Mouse (Mus musculus): ENCODE measurements at regions not wholly inside any gene's neighbourhood (a gene's known extent, or its start where the extent isn't known, plus 50 kb on each side); places are given as distances from the start of the nearest gene placed in this dataset.

GRCm38 (mm10) chr8:91909637-91910383 is 107.9 kb upstream of the Irx3 start:
- DNase-seq, result peak; percentile 19

DNA sequence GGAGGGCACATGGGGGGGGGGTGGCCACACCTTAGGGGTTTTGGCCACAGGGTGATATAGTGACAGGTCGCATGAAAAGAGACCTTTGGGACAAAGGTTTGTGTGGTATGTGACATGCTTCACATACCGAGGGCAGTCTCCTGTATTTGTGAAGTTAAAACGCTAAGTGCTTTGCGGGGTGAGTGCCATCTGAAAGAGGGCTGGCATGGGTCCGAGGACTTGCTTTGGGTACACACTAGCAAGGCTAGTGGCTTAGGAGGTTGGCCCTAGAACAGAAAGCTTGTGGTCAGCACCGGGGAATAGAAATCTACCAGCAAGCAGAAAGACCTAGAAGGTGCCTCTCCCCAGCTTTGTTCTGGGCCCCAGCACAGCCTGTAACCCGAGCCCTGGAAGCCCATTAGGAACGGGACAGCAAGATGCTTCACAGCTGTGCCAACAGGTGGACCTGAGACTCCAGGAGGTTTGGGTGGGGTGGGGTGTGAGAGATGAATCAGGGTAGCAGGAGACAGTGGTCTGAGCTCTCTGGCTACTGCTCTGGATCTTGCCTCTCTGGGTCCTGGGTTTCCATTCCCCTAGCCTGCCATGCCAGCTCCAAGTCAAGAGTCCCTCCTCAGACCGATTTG is 107.0 kb upstream of the Irx3 start:
- intact Hi-C loops (cut with DNase I; ENCODE audit: low total_unique reads), result no loop called here

More at GRCm38 (mm10) chr8:91909637-91910383, 107.9 kb upstream of the Irx3 start:
- intact Hi-C loops (cut with DNase I; ENCODE audit: low total_unique reads), result no loop called here

DNA sequence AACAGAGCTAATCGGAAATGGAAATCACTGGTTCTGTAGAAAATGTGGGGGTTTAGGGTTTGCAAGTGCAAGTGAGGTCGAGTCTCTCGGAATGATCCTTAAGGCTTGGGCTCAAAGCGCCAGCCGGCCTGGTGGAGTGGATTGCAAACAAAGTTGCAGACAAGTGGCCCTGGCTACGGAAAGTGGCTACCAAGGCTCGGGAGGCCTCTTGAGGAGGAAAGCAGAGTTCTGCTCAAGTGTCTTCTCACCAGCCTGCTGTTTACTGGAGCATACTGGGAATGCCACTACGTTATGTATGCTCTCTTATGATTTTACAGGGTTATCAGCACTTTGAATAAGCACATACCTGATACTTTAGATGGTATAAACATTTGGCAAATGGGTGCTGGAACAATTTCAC is 105.3 kb upstream of the Irx3 start:
- no peak for DNase-seq
- intact Hi-C loops (cut with DNase I; ENCODE audit: low total_unique reads), result no loop called here

More for the DNA sequence above, 107.0 kb upstream of the Irx3 start:
- DNase-seq, result no peak

- DNase-seq, result peak; percentile 66
- intact Hi-C loops (cut with DNase I; ENCODE audit: low total_unique reads), result no loop called here
Measured at GRCm38 (mm10) chr8:91901525-91902281, 99.8 kb upstream of the Irx3 start.

DNA sequence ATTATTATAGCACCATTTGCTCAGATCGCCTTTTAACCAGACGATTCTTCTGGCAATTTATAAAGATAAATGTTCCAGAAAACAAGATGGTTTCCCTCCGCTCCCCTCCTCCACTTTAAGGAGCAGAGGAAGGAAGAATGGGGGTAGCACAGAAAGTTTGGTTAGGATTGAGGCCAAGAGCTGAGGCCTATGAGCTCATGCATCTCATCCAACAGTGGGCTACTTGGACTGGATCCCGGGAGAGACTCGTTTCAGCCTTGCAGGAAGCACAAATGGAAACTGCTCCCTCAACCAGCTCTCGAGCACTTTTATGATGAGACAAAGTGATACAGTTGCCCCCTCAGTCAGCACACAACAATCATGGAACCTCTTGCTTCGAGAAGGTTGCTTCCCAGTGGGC is 97.9 kb upstream of the Irx3 start:
- intact Hi-C loops (cut with DNase I; ENCODE audit: low total_unique reads), result no loop called here

DNA sequence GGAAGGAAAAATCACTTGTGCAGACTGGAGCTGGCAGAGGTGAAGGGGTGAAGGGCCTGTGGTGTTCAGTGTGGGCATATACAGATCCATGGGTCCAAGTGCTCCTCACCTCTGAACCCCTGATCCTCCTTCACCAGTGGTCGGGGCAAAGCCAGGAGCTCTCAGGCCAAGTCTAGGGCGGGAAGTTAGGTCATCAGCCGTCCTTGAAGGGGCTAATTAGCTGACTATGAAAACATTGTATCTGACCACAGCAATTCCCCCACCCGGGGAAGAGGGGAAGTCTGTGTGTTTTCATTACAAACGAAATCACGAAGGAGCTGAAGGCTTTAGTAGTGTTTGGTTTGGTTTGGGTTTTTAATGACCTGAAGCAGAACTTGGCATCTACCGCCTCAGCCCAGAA is 95.5 kb upstream of the Irx3 start:
- no peak for DNase-seq
- intact Hi-C loops (cut with DNase I; ENCODE audit: low total_unique reads), result no loop called here

More for the DNA sequence above, 97.9 kb upstream of the Irx3 start:
- no peak for DNase-seq

DNA sequence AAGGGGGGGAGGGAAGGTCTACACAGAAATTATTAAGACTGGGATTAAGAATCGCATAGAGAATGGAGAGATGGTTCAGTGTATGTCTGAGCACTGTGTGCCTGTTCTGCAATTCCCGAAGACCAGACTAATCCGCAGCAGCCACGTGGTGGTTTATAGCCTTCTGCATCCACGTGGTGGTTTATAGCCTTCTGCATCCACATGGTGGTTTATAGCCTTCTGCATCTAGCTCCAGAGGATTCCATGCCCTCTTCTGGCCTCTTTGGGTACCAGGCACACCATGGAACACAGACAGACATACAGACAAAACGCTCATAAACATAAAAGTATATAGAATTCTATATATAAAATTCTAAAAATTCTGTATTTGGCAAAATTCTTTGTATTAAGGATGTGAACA is 94.1 kb upstream of the Irx3 start:
- DNase-seq, result no peak
- intact Hi-C loops (cut with DNase I; ENCODE audit: low total_unique reads), result no loop called here

DNA sequence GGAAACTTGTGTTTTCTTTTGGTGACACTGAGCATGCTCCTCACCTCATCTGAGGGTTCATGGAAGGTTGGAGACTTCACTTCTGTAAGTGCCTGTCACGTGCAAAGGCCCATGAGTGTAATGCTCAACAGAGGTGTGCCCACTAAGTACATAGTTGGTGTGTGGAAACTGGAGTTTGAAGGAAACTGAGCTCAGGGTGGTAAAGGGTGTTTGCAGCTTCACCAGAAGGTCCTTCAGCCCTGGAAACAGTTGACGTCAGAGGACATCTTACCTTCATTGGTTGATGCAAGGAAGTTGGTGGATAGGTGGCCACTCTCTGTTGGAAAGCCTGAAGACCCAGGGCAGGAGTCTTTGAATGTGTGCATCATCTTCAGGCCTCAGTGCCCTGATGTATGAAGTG is 83.0 kb upstream of the Irx3 start:
- intact Hi-C loops (cut with DNase I; ENCODE audit: low total_unique reads), result no loop called here
- no peak for DNase-seq

- intact Hi-C loops (cut with DNase I; ENCODE audit: low total_unique reads), result no loop called here
- DNase-seq, result no peak
Measured at GRCm38 (mm10) chr8:91884325-91884724, 82.5 kb upstream of the Irx3 start.

GRCm38 (mm10) chr8:91883012-91883411 is 81.1 kb upstream of the Irx3 start:
- DNase-seq, result no peak
- intact Hi-C loops (cut with DNase I; ENCODE audit: low total_unique reads), result no loop called here

GRCm38 (mm10) chr8:91878886-91879285 is 77.0 kb upstream of the Irx3 start:
- intact Hi-C loops (cut with DNase I; ENCODE audit: low total_unique reads), result no loop called here
- DNase-seq, result no peak

DNA sequence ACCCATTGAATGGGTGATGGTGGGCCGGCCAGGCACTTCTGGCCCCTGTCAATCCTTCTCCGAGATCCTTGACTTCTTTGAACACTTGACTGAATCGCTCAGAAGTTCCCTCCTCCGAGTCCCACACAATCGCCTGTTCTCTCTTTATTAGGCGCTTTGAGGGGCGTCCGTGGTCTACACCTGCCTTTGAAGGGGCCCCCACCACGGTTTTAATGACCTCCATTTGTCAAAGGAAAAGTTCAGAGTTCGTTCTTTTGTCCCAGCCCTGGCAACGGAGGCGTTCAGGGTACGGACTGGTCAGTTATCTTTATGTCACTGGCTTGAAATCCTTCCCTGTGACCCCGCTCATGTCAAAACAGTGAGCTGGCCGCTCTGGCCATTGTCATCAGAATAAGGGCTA is 74.3 kb upstream of the Irx3 start:
- intact Hi-C loops (cut with DNase I; ENCODE audit: low total_unique reads), result no loop called here
- no peak for DNase-seq

DNA sequence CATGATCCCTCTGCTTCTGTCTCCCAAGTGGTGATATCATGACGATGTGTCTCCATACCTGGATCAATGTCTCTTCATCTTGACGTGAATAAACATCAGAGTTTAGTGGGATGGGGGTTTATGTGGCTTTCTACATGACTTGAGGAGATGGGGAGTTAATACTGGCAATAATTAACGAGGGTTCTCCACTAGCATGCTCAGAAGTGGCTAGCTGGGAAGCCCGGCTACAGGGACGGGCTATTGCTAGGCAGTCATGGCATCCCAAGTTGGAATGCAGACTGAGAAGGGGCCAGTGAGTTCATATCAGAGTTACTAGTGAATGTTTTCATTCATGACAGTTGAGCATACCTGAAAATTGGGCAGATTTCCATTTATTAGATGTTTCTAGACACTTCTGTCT is 71.4 kb upstream of the Irx3 start:
- DNase-seq, result no peak
- intact Hi-C loops (cut with DNase I; ENCODE audit: low total_unique reads), result no loop called here

DNA sequence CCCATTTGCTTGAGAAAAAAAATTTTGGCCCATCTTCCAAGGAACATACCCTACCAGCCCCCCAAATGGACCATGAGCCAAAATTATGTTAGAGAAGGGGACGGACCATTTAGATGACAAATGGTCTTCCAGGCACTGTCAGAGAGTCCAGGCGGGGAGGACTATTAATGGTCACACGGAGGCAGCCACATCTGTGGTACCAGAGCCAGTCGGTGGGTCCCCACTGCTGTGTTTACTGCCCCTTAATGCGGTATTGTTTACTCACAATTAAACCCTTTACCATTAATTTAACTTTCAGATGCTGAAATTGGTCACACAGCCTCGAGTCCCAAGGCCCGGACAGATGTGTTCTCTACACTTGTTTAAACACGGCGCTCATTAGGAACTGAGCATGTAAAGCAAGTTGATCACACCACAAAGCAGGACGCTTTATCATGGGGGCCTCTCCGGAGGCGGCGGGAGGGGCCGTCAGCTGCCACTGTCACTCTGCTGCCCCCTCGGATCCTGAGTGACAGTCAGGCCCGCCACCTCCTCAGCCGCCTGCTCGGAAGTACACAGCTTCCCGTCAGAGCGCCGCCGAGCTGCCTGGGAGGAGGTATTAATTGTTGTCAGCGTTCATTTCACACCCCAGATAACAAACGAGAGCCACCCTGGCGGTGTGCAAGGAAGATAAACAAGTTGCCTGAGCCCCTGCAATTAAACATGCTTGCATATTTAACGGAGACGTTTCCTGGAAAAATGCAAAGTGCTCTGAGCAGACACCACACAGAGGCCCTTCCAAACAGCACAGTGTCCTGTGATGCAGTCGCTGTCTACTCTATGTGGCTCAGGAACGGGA is 70.6 kb upstream of the Irx3 start:
- intact Hi-C loops (cut with DNase I; ENCODE audit: low total_unique reads), result no loop called here
- peak; percentile 27 for DNase-seq

GRCm38 (mm10) chr8:91867069-91867468 is 65.2 kb upstream of the Irx3 start:
- no peak for DNase-seq
- intact Hi-C loops (cut with DNase I; ENCODE audit: low total_unique reads), result no loop called here

- intact Hi-C loops (cut with DNase I; ENCODE audit: low total_unique reads), result no loop called here
- DNase-seq, result no peak
Measured at GRCm38 (mm10) chr8:91866076-91866475, 64.2 kb upstream of the Irx3 start.

GRCm38 (mm10) chr8:91865361-91865760 is 63.5 kb upstream of the Irx3 start:
- intact Hi-C loops (cut with DNase I; ENCODE audit: low total_unique reads), result no loop called here
- no peak for DNase-seq

DNA sequence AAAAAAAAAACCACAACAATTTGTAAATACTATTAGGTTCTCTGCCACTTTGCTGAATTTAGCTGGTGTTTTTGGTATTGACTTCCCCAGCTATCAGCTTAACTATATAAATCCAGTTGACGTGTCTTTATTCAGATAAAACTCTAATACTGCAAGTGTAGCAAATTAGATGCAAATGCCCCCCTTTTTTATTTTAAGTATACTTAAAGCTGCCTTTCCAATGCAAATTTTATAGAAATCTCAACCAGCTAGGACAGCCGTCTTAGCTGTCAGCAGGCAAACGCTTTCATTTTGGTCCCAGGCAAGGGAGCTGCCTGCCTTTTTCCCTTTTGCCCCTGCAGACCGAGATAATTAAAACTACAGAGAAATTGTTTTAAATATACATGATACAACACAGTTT is 61.6 kb upstream of the Irx3 start:
- no peak for DNase-seq
- intact Hi-C loops (cut with DNase I; ENCODE audit: low total_unique reads), result no loop called here

DNA sequence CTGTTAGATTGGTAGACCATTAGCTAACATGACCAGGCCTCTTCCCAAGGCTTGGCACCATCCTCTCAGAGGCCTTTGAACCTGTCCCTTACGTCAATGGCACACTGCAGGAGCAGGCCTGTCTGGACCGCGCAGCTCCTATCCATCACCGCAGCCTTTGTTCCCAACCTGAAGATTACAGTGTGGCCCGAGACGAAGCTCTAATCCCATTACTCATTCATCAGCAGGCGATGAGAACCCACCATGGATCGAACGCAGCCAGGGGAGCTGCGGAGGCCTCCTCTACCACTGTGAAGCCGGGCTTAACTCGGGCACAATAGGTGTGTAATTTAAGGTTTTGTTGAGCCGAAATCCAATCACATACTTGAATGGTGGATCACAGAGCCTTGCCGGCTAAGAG is 54.0 kb upstream of the Irx3 start:
- no peak for DNase-seq
- intact Hi-C loops (cut with DNase I; ENCODE audit: low total_unique reads), result no loop called here

GRCm38 (mm10) chr8:91854369-91854768 is 52.5 kb upstream of the Irx3 start:
- intact Hi-C loops (cut with DNase I; ENCODE audit: low total_unique reads), result no loop called here
- no peak for DNase-seq

Data from gastrocnemius, postnatal 14 days (tissue).